Mouse (Mus musculus) intestine, postnatal 0 days (tissue): ENCODE results near the gene Snx20. TPM values are rescaled to one million over a fixed set of nuclear protein-coding genes. Genes with fewer than 3 reads are reported as not detected.
"Not testable (repeated sequence)": the region's sequence is repeated elsewhere in the genome, so short reads cannot be mapped to it uniquely, and the experiment has no call there.

Source experiments
- ATAC-seq: fragments of 200-750 bp; cut with Nextera tagmentation; 2 replicates; pipeline ENCODE4 v1.8.0; 2017; ENCODE audit warnings: mild to moderate bottlenecking, moderate TSS enrichment, moderate library complexity
- H3K27ac ChIP-seq: fragments of 300-500 bp; sonication (generic); 2 replicates; pipeline ENCODE4 v1.5.1; 2014; ENCODE audit warnings: mild to moderate bottlenecking, low read depth, low read length, moderate library complexity
- H3K27me3 ChIP-seq: fragments of 300-500 bp; sonication (generic); replicated peaks from 2 replicates; pipeline ENCODE4 v1.6.1; 2014; ENCODE audit warnings: low read length, mixed read lengths; ENCODE audit not compliant: control insufficient read depth, insufficient read depth
- H3K36me3 ChIP-seq: fragments of 300-500 bp; sonication (generic); 2 replicates; pipeline ENCODE4 v1.6.1; 2014; ENCODE audit warnings: mild to moderate bottlenecking, moderate library complexity; ENCODE audit not compliant: control insufficient read depth, insufficient read depth
- H3K4me1 ChIP-seq: fragments of 300-500 bp; sonication (generic); replicated peaks from 2 replicates; pipeline ENCODE4 v1.6.1; 2014; ENCODE audit warnings: antibody characterized with exemption, low read length, mixed read lengths; ENCODE audit not compliant: control insufficient read depth, insufficient read depth
- H3K4me2 ChIP-seq: fragments of 300-500 bp; sonication (generic); replicated peaks from 2 replicates; pipeline ENCODE4 v1.6.1; 2014; ENCODE audit warnings: low read depth, mild to moderate bottlenecking, moderate library complexity
- H3K4me3 ChIP-seq: fragments of 300-500 bp; sonication (generic); 2 replicates; pipeline ENCODE4 v1.5.1; 2014; ENCODE audit warnings: low read depth, low read length
- H3K9ac ChIP-seq: fragments of 300-500 bp; sonication (generic); 2 replicates; pipeline ENCODE4 v1.6.1; 2014; ENCODE audit warnings: mild to moderate bottlenecking, low read depth, low read length
- H3K9me3 ChIP-seq: fragments of 300-500 bp; sonication (generic); 2 replicates; pipeline ENCODE4 v1.6.1; 2016; ENCODE audit warnings: mixed run types; ENCODE audit not compliant: control insufficient read depth
- CTCF ChIP-seq: sonication (generic); IDR thresholded peaks from 2 replicates; pipeline ENCODE4 v1.5.1; 2016; ENCODE audit warnings: low read depth, mild to moderate bottlenecking, control low read depth, antibody characterized with exemption, moderate library complexity
- WGBS: fragments of 180-500 bp; shearing (Covaris S2); extraction: QIAGEN DNeasy Blood & Tissue Kit; methylation state at CpG from one replicate; pipeline ENCODE4 v1.1.7; 2014; 5-methylcytosine and 5-hydroxymethylcytosine counted together
- polyA plus RNA-seq: library from polyadenylated mRNA; unstranded; fragments of >200 nt; fragmentation: Nextera tagmentation; extraction: Ambion mirVana; gene quantifications from 2 replicates; pipeline ENCODE4 v1.2.1, GENCODE M21; 2015

The Snx20 gene
- polyA plus RNA-seq, 1 experiment from 2014 or later: 37.1 TPM

DNA sequence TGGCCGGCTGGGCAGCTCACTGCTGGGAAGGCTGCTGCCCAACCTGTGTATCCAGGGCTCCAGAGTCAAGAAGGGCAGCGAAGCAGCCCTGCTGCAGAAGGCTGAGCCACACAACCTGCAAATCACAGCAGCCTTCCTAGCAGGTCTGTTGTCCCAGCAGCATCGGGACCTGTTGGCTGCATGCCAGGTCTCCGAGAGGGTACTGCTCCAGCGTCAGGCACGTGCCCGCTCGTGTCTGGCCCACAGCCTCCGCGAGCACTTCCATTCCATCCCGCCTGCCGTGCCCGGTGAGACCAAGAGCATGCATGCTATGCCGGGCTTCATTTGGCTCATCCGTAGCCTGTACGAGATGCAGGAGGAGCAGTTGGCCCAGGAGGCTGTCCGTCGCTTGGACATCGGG is 29.0 kb upstream of the Snx20 start:
- no peak for ATAC-seq
- no peaks in the 10 kb centered on the region for H3K36me3 ChIP-seq
- H3K27me3 ChIP-seq: no peaks in the 10 kb centered on the region
- H3K4me1 ChIP-seq: no peaks in the 10 kb centered on the region
- WGBS: 84% methylated on average over 19 of the region's 19 CpGs
- H3K9ac ChIP-seq: no peak overlapping the region
- H3K9me3 ChIP-seq: no peaks in the 10 kb centered on the region
- no peak overlapping the region for H3K4me3 ChIP-seq
- TF ChIP-seq CTCF: no peak
- H3K4me2 ChIP-seq: no peak overlapping the region
- H3K27ac ChIP-seq: no peak overlapping the region

DNA sequence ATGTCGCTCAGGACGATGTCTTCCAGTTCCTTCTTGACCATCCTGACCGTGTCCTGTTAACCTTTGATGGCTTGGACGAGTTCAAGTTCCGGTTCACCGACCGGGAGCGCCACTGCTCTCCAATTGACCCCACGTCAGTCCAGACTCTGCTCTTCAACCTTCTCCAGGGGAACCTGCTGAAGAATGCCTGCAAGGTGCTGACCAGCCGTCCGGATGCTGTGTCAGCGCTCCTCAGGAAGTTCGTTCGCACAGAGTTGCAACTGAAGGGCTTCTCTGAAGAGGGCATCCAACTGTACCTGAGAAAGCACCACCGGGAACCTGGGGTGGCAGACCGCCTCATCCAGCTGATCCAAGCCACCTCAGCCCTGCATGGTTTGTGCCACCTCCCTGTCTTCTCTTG is 28.2 kb upstream of the Snx20 start:
- no peak overlapping the region for H3K27ac ChIP-seq
- no peak for TF ChIP-seq CTCF
- no peaks in the 10 kb centered on the region for H3K4me1 ChIP-seq
- no peaks in the 10 kb centered on the region for H3K9me3 ChIP-seq
- no peak overlapping the region for H3K9ac ChIP-seq
- H3K27me3 ChIP-seq: no peaks in the 10 kb centered on the region
- H3K4me3 ChIP-seq: no peak overlapping the region
- 90% methylated on average over 16 of the region's 16 CpGs for WGBS
- ATAC-seq: no peak
- H3K4me2 ChIP-seq: no peak overlapping the region
- no peaks in the 10 kb centered on the region for H3K36me3 ChIP-seq

DNA sequence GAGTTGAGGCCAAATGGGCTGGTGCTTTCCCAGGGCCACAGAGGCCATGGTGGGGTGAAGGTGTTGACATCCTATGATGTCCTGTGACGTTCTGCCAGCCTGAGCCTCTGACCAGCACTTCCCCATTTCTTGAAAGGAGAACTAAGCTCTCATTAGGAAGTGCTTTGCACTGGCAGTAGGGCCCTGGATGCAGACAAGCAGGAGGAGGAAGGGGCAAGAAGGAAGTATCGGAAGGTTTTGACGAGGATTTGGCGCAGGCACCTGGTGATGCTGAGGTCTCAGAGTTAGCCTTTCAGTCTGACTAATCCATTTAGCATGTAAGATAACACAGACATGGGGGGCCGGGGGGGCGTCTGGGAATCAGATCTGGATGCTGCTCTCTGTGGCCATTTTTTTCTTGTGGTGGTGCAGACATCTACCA is 26.5 kb upstream of the Snx20 start:
- no peak for ATAC-seq
- Histone ChIP-seq H3K4me1 (no peaks in the 10 kb centered on the region), H3K9ac (no peak overlapping the region), H3K9me3 (no peaks in the 10 kb centered on the region), H3K4me3 (no peak overlapping the region), H3K27me3 (no peaks in the 10 kb centered on the region), H3K4me2 (no peak overlapping the region), H3K27ac (no peak overlapping the region), H3K36me3 (no peaks in the 10 kb centered on the region)
- TF ChIP-seq CTCF: no peak
- 78% methylated on average over 6 of the region's 6 CpGs for WGBS

DNA sequence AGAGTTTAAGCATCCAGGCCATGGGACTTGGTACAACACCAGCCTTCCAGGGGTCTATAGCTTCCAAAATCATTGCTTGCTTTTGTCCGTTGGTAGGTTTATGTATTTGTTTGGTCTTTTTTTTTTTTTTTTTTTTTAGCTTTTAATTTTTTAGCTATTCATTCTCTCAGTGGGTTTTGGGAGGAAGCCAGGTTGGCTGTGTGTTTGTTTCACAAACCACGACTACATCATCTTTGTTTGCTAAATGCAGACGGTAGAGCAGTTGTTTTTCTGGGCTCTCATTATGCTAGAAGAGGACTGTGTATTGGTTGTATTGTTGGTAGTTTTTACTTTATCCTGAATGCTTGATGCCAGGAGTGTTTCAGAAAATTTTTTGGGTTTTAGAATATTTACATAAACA is 23.9 kb upstream of the Snx20 start:
- H3K27ac ChIP-seq: no peak overlapping the region
- no peak for ATAC-seq
- H3K9ac ChIP-seq: no peak overlapping the region
- 77% methylated on average over 3 of the region's 3 CpGs for WGBS
- no peak overlapping the region for H3K4me3 ChIP-seq
- no peak for TF ChIP-seq CTCF
- H3K4me2 ChIP-seq: no peak overlapping the region
- no peaks in the 10 kb centered on the region for H3K36me3 ChIP-seq
- no peaks in the 10 kb centered on the region for H3K9me3 ChIP-seq
- no peaks in the 10 kb centered on the region for H3K27me3 ChIP-seq
- H3K4me1 ChIP-seq: no peaks in the 10 kb centered on the region

DNA sequence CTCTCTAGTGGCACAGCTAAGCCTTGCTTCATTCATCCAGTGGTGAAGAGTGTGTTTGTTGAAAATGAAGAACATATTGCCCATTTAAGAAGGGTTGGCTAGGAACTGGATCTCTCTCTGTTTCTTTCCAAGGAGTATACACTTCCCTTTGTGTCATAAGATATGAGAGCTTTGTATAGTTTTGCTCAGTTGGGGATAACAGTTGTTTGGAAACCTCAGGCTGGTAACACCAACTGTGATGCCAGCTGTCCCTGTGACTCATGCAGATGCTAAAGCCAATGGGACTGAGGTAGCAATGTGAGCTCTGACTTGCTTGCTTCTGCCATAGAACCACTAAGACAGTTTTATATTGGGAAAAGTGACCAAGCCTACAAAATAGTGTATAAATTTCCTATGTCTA is 19.4 kb upstream of the Snx20 start:
- TF ChIP-seq CTCF: no peak
- ATAC-seq: no peak
- no peaks in the 10 kb centered on the region for H3K36me3 ChIP-seq

DNA sequence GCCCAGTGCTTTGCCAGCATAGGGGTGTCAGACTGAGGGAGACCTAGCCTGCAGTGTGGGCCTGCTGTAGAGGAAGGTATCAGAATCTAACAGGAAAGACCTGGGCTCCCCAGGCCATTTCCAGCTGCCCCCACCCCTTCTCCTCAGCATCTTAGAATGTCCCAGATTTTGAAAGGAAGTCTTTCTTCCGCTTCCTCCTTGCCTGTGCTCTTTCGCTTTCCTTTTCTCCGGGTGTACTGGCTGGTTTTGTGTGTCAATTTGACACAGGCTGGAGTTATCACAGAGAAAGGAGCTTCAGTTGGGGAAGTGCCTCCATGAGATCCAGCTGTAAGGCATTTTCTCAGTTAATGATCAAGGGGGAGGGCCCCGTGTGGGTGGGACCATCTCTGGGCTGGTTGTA is 15.2 kb upstream of the Snx20 start:
- WGBS: 52% methylated on average over 4 of the region's 4 CpGs
- not testable (repeated sequence) for H3K27me3 ChIP-seq, H3K4me3 ChIP-seq, H3K4me2 ChIP-seq, H3K36me3 ChIP-seq, H3K9me3 ChIP-seq, ATAC-seq, H3K9ac ChIP-seq, H3K27ac ChIP-seq
- H3K4me1 ChIP-seq: peaks cover 10% of the 10 kb centered on the region; the same call in 1 of the 2 replicates

More for the DNA sequence above, 19.4 kb upstream of the Snx20 start:
- no peak overlapping the region for H3K27ac ChIP-seq
- no peaks in the 10 kb centered on the region for H3K27me3 ChIP-seq
- H3K4me2 ChIP-seq: no peak overlapping the region
- no peak overlapping the region for H3K4me3 ChIP-seq
- H3K9me3 ChIP-seq: no peaks in the 10 kb centered on the region
- 0 out of 2 replicates have a peak, but pooled peaks cover 3% of the 10 kb centered on the region for H3K4me1 ChIP-seq
- H3K9ac ChIP-seq: no peak overlapping the region
